Mouse (Mus musculus): ENCODE data around the gene Clip3. TPM values are rescaled to one million over a fixed set of nuclear protein-coding genes. Genes with fewer than 3 reads are reported as not detected.

Gene Clip3
- 10 to 100 TPM; 16.6 to 18.3 TPM for total RNA-seq (2021)
- long read RNA-seq, experiment 1, partial matches to known transcripts: 1 of 3 reads
- long read RNA-seq, experiment 1, other reads (novel, unspliced or antisense): 2 of 3 reads
- long read RNA-seq, experiment 2, partial matches to known transcripts: 0 of 3 reads
- long read RNA-seq, experiment 2, other reads (novel, unspliced or antisense): 3 of 3 reads

DNA sequence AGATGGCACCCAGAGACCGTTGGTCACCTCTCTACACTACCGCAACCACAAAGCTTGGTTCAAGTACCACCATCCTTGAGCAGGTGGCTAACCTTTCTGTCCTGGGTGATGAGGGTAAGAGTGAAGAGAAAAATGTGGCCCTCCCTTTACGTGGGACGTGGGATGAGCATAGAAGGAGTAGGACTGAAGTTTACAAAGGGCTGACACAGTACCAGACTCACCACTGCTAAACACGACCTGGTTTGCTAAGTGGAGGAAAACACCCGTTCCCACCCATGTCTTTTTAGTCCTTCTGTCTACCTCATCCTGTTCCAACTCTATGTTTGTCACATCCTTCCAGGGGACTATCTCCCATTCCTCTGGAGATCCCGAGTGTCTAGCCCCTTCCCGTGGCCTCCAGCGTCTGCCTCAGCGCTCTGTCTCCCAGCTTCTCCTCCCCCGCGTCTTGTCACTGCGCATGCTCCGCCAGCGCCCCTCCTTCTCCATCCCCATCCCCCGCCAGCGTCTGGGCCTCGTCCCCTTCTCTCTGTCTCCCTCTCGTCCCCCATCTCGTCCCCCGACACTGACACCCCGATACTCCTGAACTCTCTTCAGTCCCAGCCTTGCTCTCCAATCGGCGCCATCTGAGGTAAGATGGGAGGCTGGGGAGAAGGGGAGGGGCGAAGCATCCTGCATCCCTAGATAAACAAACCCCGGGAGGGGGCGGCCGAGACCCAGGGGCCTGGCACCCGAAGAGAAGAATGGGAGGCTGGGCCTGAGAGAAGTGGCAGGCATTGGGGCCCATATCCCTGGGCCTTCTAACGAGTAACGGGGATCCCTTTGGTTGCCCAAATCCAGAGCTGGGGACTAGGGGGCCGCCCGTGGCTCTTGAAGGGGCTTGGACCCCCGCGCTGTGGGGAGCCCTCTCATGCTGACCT, at the start of gene Clip3:
TSS of gene Clip3 (plus strand) at position 514 of the 917 bp plus-strand sequence.
- DNase-seq: peak; percentile 59 to 74

GRCm38 (mm10) chr7:30251956-30252954, 39.3 kb upstream of the Clip3 start:
- DNase-seq: peak; percentile 24 to 59

GRCm38 (mm10) chr7:30265041-30265440, 26.5 kb upstream of the Clip3 start:
- DNase-seq: peak in 1 of 2 experiments; percentile 40

GRCm38 (mm10) chr7:30265531-30265930, 26.0 kb upstream of the Clip3 start:
- DNase-seq: no peak

DNA sequence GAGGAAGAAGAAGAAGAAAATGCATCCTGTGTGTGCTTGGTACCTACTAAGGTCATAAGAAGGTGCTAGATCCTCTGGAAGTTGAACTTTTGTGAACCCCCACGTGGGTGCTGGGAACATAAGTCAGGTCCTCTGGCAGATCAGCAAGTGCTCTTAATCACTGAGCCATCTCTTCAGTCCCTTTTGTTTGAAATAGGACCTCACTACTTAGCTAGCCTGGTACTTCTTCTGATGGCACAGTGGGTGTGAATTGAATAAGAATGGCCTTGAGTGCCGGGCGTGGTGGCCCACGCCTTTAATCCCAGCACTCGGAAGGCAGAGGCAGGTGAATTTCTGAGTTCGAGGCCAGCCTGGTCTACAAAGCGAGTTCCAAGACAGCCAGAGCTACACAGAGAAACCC, 25.6 kb upstream of the Clip3 start:
- DNase-seq: no peak

GRCm38 (mm10) chr7:30266780-30267179, 24.7 kb upstream of the Clip3 start:
- DNase-seq: no peak

- DNase-seq: no peak
Observed at GRCm38 (mm10) chr7:30269641-30270040, 21.9 kb upstream of the Clip3 start.

DNA sequence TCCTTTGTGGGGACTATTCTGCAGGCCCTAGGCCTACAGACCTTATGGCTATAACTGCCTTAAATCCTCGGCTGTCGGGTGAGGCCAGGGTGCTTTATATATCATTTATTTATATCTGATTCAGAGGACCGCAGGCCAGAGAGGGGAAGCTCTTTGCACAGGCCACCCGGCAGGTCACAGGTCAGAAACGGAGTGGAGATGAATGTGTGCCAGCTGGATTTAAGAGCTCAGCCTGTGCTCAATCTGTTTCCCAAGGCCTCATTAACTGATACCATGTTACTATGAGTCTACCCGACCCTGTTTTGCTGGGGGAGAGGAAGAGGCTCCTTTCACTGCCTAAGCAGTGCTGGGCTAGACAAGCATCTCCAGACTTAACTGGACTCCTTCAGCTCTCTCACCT, 17.1 kb upstream of the Clip3 start:
- no peak for DNase-seq

DNA sequence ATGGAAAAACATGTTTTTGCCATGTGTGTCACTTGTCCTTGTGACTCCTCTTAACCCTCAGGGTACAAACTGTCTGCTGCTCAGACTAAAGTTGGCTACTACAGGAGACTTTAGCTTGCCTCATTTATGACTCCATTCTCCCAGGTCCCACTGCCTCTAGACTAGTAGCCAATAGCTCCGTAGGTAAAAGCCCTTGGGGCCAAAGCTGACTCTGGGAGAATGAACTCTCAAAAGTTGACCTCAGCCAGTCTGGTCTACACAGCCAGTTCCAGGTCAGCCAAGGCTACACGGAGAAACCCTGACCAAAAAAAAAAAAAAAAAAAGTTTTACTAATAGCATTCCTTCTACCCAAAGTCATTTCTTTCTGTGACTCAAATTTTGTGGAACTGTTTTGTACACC, 12.6 kb upstream of the Clip3 start:
- no peak for DNase-seq

GRCm38 (mm10) chr7:30279536-30279935, 12.0 kb upstream of the Clip3 start:
- no peak for DNase-seq

GRCm38 (mm10) chr7:30279951-30280669, 11.4 kb upstream of the Clip3 start, which contains the start of the genes Thap8 and Wdr62:
Thap8 (plus strand) TSS chr7:30280094.
Wdr62 (minus strand) TSS chr7:30280419.
- DNase-seq: peak; percentile 93 to 96

- peak; percentile 86 to 87 for DNase-seq
Observed at GRCm38 (mm10) chr7:30280670-30281138, 10.8 kb upstream of the Clip3 start.

GRCm38 (mm10) chr7:30281522-30281921, 10.0 kb upstream of the Clip3 start:
- no peak for DNase-seq

DNA sequence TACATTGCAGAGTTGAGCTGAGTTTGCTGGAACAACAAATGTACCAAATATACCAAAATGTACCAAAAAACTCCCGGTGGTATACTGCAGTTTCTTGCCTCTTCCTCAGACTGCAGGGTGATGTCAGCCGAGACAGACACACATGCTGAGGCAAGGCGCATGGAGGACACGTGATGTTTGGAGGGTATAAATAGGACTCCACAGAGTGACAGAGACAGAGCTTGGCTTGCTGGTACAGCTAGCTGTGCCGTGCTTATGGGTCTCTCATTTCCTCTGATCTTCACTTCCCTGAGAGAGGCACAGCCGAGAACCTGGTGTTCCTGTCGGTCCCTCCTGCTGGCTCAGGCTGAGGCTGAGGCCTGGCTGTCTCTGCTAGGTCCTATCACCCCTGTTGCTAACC, 8.8 kb upstream of the Clip3 start:
- no peak for DNase-seq

DNA sequence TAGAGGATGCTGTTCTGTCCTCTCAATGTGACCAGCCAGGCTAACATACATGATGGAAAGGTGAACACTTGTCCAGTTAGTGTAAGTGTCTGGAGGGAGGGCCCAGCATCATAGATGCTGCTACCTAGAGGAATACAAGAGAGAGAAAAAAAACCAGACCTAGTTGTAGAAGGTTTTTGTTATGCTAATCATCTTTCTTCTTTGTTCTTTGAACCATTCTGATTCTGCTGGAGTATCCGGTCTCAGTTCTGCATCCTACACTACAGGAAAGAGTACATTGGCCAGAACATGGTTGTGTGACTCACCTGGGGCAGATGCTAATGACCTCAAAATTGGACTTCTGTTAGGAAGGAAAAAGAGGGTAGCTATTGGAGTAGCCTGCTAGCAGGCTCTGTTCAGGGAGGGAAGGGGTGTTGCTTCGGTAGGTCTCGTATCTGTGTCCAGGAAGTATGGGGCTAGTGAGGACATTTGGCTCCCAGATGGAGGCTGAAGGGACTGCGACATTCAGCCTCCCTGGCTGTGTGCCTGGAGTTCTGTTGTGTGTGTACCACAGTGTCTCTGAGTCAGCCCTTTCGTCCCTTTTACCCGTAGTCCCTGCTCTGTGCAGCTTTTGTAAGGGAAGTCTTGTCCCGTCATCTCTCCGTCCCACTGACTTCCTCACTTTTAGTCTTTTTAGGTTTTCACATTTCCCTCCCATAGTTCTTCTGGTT, 4.7 kb upstream of the Clip3 start:
- DNase-seq: peak; percentile 44 to 76

GRCm38 (mm10) chr7:30288046-30288445, 3.5 kb upstream of the Clip3 start:
- no peak for DNase-seq

GRCm38 (mm10) chr7:30289071-30289713, 2.3 kb upstream of the Clip3 start:
- no peak for DNase-seq

DNA sequence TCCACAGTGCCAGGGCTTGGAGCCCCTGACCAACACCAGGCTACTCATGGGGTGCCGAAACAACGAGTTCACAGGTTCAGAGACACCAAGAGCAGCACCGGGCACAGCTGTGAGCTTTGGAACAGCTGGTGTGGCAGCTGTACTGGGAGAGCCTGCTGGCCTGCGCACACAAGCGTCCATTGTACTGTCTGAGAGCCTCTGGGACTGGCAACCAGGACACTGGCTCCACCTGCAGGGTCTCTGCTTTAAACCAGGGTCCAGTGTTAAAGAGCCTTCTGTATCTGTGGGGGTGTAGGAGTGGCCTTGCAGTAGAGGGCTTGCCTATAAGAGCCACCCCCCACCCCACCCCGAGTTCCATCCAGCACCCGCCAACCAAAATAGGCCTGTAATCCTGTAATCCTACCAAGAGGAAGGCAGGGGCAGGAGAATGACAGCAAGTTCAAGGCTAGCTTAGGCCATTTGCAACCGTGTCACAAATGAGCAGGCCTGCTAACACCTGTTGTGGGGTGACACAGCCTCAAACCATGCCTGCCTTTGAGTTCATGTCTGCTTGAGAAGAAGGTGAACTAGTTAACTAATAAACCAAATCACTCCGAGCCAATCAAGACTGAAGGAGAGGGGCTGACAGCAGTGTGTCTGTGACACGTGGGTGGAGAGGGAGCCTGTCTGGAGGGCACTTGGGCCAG, 1.7 kb upstream of the Clip3 start:
- no peak for DNase-seq

DNA sequence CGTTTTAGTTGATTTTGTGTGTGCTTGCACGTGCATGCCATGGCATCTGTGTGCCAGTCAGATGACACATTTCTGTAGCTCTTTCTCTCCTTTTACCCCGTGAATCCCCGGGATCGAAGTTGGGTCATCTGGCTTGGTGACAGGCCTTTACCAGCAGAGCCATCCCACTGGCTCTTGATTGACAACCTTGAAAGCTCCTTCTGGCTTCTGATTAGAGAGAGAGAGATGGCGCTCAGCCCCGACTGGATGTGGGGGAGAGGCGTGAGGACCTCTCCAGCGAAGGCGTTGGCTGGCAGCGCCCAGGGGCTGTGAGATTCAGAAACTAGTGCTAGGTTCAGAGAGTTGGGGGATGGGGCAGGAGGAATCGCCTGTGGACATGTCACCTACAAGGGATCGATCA, 2.3 kb downstream of the Clip3 start:
- no peak for DNase-seq

Data from adrenal gland, postnatal 36 days (tissue).